Mouse (Mus musculus) left cerebral cortex, adult 8-10 months (tissue): Measurements from ENCODE around the gene Rassf1. TPM values are rescaled to one million over a fixed set of nuclear protein-coding genes. Genes with fewer than 3 reads are reported as not detected.

Experiments
- DNase-seq, 2 experiments: peaks; one replicate each; pipeline ENCODE4 v3.0.0; 2022; ENCODE audit warnings: low spot score in 2 of 2
- total RNA-seq, 4 experiments: library from RNA; stranded (reverse); gene quantifications; 2 replicates each; pipeline ENCODE4 v1.2.4; 2022

Rassf1 gene
- total RNA-seq, 4 experiments from 2014 or later, result 15.8 to 18.5 (median 16.9) TPM

GRCm38 (mm10) chr9:107579023-107579900 lies 27.9 kb downstream of the Rassf1 start:
- DNase-seq, result no peak

GRCm38 (mm10) chr9:107580501-107581317 lies 29.4 kb downstream of the Rassf1 start, which contains the start of gene Hyal3:
TSS of gene Hyal3 (plus strand) at chr9:107580818.
- peak; percentile 70 to 88 for DNase-seq

GRCm38 (mm10) chr9:107581584-107581983 lies 30.2 kb downstream of the Rassf1 start:
- DNase-seq, result no peak

- no peak for DNase-seq
These were observed 31.2 kb downstream of the Rassf1 start for GRCm38 (mm10) chr9:107582509-107583062.

- DNase-seq, result no peak
These were observed 31.8 kb downstream of the Rassf1 start for GRCm38 (mm10) chr9:107583174-107583573.

- no peak for DNase-seq
These were observed 35.1 kb downstream of the Rassf1 start for GRCm38 (mm10) chr9:107586504-107586903.

GRCm38 (mm10) chr9:107586974-107587832 lies 35.8 kb downstream of the Rassf1 start, which contains the start of gene Ifrd2:
TSS of gene Ifrd2 (plus strand) at chr9:107587642.
- DNase-seq, result peak; percentile 91 to 99

GRCm38 (mm10) chr9:107587833-107588639 lies 36.7 kb downstream of the Rassf1 start:
- no peak for DNase-seq

GRCm38 (mm10) chr9:107590058-107590772 lies 38.9 kb downstream of the Rassf1 start:
- no peak for DNase-seq

GRCm38 (mm10) chr9:107590773-107591060 lies 39.4 kb downstream of the Rassf1 start:
- DNase-seq, result no peak

GRCm38 (mm10) chr9:107593101-107593976 lies 42.0 kb downstream of the Rassf1 start:
- DNase-seq, result no peak

GRCm38 (mm10) chr9:107594281-107595062 lies 43.1 kb downstream of the Rassf1 start:
- DNase-seq, result no peak

GRCm38 (mm10) chr9:107596619-107597569 lies 45.5 kb downstream of the Rassf1 start:
- DNase-seq, result no peak

- DNase-seq, result no peak
These were observed 47.0 kb downstream of the Rassf1 start for GRCm38 (mm10) chr9:107598385-107598784.

GRCm38 (mm10) chr9:107599433-107599832 lies 48.1 kb downstream of the Rassf1 start:
- no peak for DNase-seq

GRCm38 (mm10) chr9:107599842-107600241 lies 48.5 kb downstream of the Rassf1 start:
- no peak for DNase-seq

GRCm38 (mm10) chr9:107600745-107601144 lies 49.4 kb downstream of the Rassf1 start:
- DNase-seq, result no peak
